Mouse (Mus musculus): ENCODE measurements around the gene Gpr15. TPM values are rescaled to one million over a fixed set of nuclear protein-coding genes. Genes with fewer than 3 reads are reported as not detected.

Gpr15 gene
- polyA plus RNA-seq, 1 experiment = not detected

DNA sequence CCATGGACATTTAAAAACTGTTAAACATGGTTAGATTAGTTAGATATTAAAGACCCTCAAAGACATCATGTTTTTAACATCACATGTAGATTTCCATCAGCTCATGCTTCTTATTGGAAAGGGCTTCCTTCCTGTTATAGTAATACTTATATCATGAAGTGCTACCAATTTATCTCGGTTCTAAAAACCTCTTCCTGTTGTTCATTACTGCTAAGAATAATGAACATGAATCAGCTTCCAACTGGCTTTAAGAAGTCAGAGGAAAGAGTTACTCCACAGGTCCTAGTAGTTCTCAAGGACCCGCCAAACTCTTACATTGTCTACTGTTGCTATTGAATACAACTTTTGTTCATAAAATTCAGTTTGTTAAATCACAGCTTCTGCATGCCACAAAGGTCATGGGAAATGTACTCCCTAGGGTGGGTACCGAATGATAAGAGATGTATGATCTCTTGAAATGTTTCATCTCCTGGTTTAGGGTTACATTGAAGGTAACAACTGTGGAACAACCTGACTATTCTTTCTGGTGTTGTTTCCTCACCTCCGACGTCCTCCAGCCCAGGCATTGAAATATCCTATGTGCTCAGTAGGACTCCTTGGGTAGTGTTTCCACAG, 29.2 kb downstream of the Gpr15 start:
- Histone ChIP-seq H3K4me1 (ENCODE audit: control insufficient read depth, insufficient read depth, low read length) (peaks cover 8% of the 10 kb centered on the region; the same call in 1 of the 2 replicates), H3K4me3 (ENCODE audit: insufficient read depth, low read length) (no peak overlapping the region), H3K27ac (ENCODE audit: insufficient read depth, low read depth, low read length) (no peak overlapping the region)
- TF ChIP-seq POLR2A (IDR thresholded peaks at IDR 0.05; ENCODE audit: borderline replicate concordance, low read depth, low read length) = no peak
- TF ChIP-seq CTCF (IDR thresholded peaks at IDR 0.05; ENCODE audit: low read depth, low read length) = no peak

DNA sequence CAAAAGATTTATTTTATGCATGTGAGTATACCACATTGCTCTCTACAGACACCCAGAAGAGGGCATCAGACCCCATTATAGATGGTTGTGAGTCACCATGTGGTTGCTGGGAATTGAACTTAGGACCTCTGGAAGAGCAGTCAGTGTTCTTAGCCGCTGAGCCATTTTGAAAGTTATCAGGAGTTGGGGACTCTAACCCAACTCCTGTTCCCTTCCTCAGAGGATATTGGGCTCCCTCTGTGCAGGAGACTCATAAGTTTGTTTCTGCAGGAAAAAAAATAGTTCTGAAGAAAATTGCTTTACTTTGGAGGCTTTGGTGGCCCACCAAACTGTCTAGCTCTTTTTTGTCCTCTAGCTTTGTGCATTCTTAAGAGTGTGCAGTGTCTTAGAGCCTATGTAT, 30.3 kb downstream of the Gpr15 start:
- H3K27ac ChIP-seq (ENCODE audit: insufficient read depth, low read depth, low read length) = no peak overlapping the region
- peaks cover 8% of the 10 kb centered on the region; the same call in 1 of the 2 replicates for H3K4me1 ChIP-seq (ENCODE audit: control insufficient read depth, insufficient read depth, low read length)
- TF ChIP-seq CTCF (IDR thresholded peaks at IDR 0.05; ENCODE audit: low read depth, low read length) (no peak), POLR2A (IDR thresholded peaks at IDR 0.05; ENCODE audit: borderline replicate concordance, low read depth, low read length) (no peak)
- H3K4me3 ChIP-seq (ENCODE audit: insufficient read depth, low read length) = no peak overlapping the region

DNA sequence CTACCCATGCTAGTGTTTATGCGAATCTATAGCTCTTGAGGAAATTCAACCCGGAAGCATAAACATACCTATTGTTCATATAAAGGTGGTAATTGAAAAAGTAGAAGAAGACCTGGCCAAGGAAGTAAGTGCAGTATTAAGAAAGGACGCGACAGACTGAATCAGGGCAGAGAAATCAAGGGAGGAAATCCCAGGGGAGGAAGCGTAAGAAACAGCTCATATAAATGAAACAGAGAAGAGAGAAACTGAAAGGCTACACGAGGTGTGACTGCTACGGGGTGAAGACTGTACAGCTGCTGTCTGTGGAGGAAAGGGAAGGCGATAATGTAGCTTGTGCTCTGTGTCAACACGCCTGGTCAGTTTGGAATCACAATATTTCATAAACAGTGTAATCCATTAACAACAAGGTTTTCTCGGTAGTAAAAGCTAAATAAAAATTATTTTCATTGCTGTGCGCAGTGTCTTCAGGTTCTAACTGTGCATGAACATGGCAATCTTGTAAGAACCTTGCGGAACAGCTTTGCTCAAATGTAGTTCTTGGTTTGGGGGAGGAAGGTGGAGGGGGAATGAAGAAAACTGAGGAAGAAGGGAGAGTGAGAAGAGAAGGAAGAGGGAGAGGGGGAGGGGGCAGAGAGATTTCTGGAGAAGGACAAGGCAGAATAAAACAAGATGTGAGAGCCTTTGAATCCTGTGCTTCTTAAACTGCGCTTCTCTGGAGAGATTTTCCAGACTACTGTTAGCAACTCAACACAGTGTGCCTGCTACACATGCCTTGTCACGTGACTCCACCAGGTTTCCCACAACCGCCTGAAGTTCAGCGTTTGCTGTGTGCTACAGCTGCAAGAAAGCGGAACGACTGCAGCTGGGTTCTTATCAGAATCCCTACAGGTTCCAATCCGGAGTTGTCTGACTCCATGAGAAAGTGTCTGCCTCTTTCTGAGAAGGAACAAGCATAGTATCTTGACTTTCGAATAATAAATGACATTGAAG, 33.0 kb downstream of the Gpr15 start:
- H3K4me3 ChIP-seq (ENCODE audit: insufficient read depth, low read length) = peak overlapping the region; percentile 23

DNA sequence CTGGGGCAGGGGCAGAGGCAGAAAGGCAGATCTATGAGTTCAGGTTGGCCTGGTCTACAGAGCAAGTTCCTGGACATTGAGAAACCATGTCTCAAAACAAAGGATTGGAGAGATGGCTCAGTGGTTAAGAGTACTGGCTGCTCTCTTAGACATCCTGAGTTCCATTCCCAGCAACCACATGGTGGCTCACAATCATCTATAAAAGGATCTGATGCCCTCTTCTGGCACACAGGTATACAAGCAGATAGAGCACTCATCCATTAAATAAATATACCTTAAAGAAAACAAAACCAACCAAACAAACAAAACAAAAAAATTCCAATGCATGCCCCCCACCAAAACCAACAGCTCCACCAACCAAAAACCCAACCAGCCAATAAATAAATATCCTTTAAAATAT, 34.3 kb downstream of the Gpr15 start:
- no peak overlapping the region for H3K4me3 ChIP-seq (ENCODE audit: insufficient read depth, low read length)
- TF ChIP-seq POLR2A (IDR thresholded peaks at IDR 0.05; ENCODE audit: borderline replicate concordance, low read depth, low read length) (no peak), CTCF (IDR thresholded peaks at IDR 0.05; ENCODE audit: low read depth, low read length) (no peak)
- H3K4me1 ChIP-seq (ENCODE audit: control insufficient read depth, insufficient read depth, low read length) = peaks cover 2% of the 10 kb centered on the region; the same call in 1 of the 2 replicates
- no peak overlapping the region for H3K27ac ChIP-seq (ENCODE audit: insufficient read depth, low read depth, low read length)

More for the DNA sequence above, 33.0 kb downstream of the Gpr15 start:
- H3K27ac ChIP-seq (ENCODE audit: insufficient read depth, low read depth, low read length) = no peak overlapping the region
- TF ChIP-seq CTCF (IDR thresholded peaks at IDR 0.05; ENCODE audit: low read depth, low read length) (no peak), POLR2A (IDR thresholded peaks at IDR 0.05; ENCODE audit: borderline replicate concordance, low read depth, low read length) (no peak)
- H3K4me1 ChIP-seq (ENCODE audit: control insufficient read depth, insufficient read depth, low read length) = peaks cover 8% of the 10 kb centered on the region; the same call in 1 of the 2 replicates

DNA sequence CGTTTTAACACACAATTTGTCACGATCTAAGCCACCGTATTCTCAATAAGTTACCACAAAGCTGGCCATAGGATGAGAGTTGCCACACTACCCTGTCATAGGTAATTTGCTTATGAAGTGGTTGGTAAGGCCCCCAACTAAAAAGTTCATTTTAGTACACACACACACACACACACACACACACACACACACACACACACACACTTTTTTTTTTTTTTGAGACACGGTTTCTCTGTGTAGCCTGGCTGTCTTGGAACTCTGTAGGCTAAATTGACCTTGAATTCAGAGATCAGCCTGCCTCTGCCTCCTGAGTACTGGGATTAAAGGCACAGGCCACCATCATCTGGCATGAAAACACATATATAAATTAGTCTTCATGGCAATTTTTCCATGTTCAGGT, 35.0 kb downstream of the Gpr15 start:
- Histone ChIP-seq H3K4me1 (ENCODE audit: control insufficient read depth, insufficient read depth, low read length) (peaks cover 2% of the 10 kb centered on the region; the same call in 1 of the 2 replicates), H3K4me3 (ENCODE audit: insufficient read depth, low read length) (no peak overlapping the region), H3K27ac (ENCODE audit: insufficient read depth, low read depth, low read length) (no peak overlapping the region)
- TF ChIP-seq CTCF (IDR thresholded peaks at IDR 0.05; ENCODE audit: low read depth, low read length) (no peak), POLR2A (IDR thresholded peaks at IDR 0.05; ENCODE audit: borderline replicate concordance, low read depth, low read length) (no peak)

DNA sequence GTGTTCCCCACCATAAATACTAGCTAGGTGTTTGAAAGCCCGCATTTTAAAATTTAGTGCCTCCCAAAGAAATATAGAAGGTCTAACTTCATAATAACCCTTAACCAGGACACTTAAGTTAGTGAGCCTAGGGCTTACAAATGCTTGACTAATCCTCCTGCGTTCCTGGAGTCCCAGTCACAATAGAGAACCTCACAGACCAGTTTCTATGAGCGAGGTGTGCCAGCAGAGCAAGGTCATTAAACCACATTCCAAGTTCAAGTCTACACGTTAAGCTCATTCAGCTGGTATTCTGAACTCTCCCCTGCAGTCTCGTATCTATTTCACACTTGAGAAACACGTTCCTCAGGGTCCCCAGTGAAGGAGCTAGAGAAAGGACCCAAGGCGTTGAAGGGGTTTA, 36.0 kb downstream of the Gpr15 start:
- TF ChIP-seq POLR2A (IDR thresholded peaks at IDR 0.05; ENCODE audit: borderline replicate concordance, low read depth, low read length) (no peak), CTCF (IDR thresholded peaks at IDR 0.05; ENCODE audit: low read depth, low read length) (no peak)
- Histone ChIP-seq H3K4me1 (ENCODE audit: control insufficient read depth, insufficient read depth, low read length) (peaks cover 2% of the 10 kb centered on the region; the same call in 1 of the 2 replicates), H3K4me3 (ENCODE audit: insufficient read depth, low read length) (no peak overlapping the region), H3K27ac (ENCODE audit: insufficient read depth, low read depth, low read length) (no peak overlapping the region)

DNA sequence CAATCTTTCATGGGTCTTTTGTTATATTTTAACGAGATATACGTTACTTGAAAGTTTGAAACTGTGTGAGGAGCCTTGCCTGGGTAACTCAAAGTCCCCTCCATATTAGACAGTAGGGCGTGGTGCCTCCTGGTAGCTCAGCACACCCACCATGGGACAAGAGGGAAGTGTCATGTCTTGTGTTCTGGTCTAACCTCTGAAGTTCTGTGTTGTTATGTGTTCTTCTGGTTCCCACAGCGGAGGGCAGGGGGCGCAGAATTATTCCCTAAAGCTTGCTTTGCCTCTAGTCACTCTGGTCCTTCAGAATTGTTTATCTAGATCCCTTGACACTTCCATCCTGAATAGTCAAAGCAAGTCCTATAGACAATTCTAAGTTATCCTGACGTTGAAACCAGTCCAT, 36.8 kb downstream of the Gpr15 start:
- peaks cover 2% of the 10 kb centered on the region; the same call in 1 of the 2 replicates for H3K4me1 ChIP-seq (ENCODE audit: control insufficient read depth, insufficient read depth, low read length)
- no peak overlapping the region for H3K4me3 ChIP-seq (ENCODE audit: insufficient read depth, low read length)
- no peak overlapping the region for H3K27ac ChIP-seq (ENCODE audit: insufficient read depth, low read depth, low read length)
- no peak for TF ChIP-seq CTCF (IDR thresholded peaks at IDR 0.05; ENCODE audit: low read depth, low read length)
- TF ChIP-seq POLR2A (IDR thresholded peaks at IDR 0.05; ENCODE audit: borderline replicate concordance, low read depth, low read length) = no peak

DNA sequence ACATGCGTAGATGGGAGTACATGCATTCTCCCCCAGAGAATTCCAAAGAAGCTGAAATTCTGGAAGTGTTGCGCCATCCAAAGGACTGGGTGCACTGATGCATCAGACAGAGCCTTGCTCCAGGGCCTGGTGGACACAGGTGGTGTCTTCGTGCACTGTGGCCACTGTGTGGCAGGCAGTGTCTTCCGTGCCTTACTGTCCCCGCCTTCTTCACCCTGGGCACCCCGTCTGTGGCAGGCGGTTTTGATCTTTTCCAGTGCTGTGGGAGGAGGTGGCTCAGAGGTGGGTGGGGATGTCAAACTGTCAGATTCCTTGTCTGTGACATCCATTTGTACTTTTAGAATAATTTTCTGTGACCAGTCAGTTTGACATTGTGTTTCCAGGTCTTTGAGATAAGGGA, 40.2 kb downstream of the Gpr15 start:
- TF ChIP-seq CTCF (IDR thresholded peaks at IDR 0.05; ENCODE audit: low read depth, low read length) (no peak), POLR2A (IDR thresholded peaks at IDR 0.05; ENCODE audit: borderline replicate concordance, low read depth, low read length) (no peak)
- Histone ChIP-seq H3K4me3 (ENCODE audit: insufficient read depth, low read length) (no peak overlapping the region), H3K4me1 (ENCODE audit: control insufficient read depth, insufficient read depth, low read length) (no peaks in the 10 kb centered on the region), H3K27ac (ENCODE audit: insufficient read depth, low read depth, low read length) (no peak overlapping the region)

DNA sequence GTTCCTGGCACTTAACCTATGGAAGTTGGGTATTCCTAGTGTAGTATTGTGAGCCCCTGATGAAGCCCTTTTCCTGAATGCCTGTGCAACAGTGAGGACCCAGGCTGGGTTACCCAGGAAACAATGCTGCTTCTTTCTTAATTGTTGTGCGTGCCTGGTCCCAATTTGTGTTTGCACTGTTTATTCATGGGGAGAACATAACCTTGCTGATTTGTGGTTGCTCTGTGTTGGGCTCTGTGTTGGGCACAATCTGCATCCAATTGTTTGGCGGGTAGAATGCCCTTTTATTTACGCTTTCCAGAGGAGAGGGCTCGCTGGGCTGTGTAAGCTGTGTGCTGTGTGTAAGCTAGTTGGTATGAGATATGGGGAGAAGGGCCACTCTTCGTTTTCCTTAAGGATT, 41.4 kb downstream of the Gpr15 start:
- Histone ChIP-seq H3K27ac (ENCODE audit: insufficient read depth, low read depth, low read length) (no peak overlapping the region), H3K4me3 (ENCODE audit: insufficient read depth, low read length) (no peak overlapping the region), H3K4me1 (ENCODE audit: control insufficient read depth, insufficient read depth, low read length) (no peaks in the 10 kb centered on the region)
- TF ChIP-seq CTCF (IDR thresholded peaks at IDR 0.05; ENCODE audit: low read depth, low read length) = no peak
- no peak for TF ChIP-seq POLR2A (IDR thresholded peaks at IDR 0.05; ENCODE audit: borderline replicate concordance, low read depth, low read length)

DNA sequence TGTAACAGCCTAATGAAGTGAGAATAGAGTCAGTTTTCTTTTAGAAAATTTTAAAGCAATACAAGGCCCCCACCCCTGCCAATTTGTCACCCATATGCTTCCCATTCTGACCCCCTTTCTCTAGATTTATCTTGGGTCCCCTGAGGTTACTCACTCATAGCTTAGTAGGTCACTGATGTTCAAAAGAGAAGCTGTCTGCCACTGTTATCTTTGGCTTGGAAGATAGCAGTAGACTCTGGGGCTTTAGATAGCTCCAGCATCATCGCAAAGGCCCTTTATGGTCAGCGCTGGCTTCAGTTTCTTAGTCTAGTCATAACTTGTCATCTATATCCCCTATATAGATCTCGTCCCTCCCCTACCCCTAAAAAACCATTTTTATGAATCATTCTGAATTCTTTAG, 42.2 kb downstream of the Gpr15 start:
- TF ChIP-seq POLR2A (IDR thresholded peaks at IDR 0.05; ENCODE audit: borderline replicate concordance, low read depth, low read length) = no peak
- TF ChIP-seq CTCF (IDR thresholded peaks at IDR 0.05; ENCODE audit: low read depth, low read length) = no peak
- H3K27ac ChIP-seq (ENCODE audit: insufficient read depth, low read depth, low read length) = no peak overlapping the region
- no peak overlapping the region for H3K4me3 ChIP-seq (ENCODE audit: insufficient read depth, low read length)
- H3K4me1 ChIP-seq (ENCODE audit: control insufficient read depth, insufficient read depth, low read length) = no peaks in the 10 kb centered on the region

Measured in bone marrow macrophage, adult 2 months (primary cell).